Mouse (Mus musculus) WW6 (cell line): ENCODE measurements at regions not wholly inside any gene's neighbourhood (a gene's known extent, or its start where the extent isn't known, plus 50 kb on each side); places are given as distances from the start of the nearest gene placed in this dataset.

Source experiments
- DNase-seq: peaks from one replicate; pipeline ENCODE4 v3.0.0-alpha.2; 2013; ENCODE audit warnings: low read depth, low spot score

GRCm38 (mm10) chr8:103270035-103270434, 484.6 kb upstream of the Cdh11 start:
- DNase-seq: no peak

- DNase-seq: no peak
Observed at GRCm38 (mm10) chr8:103270815-103271553, 485.5 kb upstream of the Cdh11 start.

- no peak for DNase-seq
Observed at GRCm38 (mm10) chr8:103272305-103273079, 487.1 kb upstream of the Cdh11 start.

GRCm38 (mm10) chr8:103273476-103273875, 488.0 kb upstream of the Cdh11 start:
- DNase-seq: no peak

GRCm38 (mm10) chr8:103281801-103282200, 496.4 kb upstream of the Cdh11 start:
- no peak for DNase-seq

GRCm38 (mm10) chr8:103288561-103288974, 503.1 kb upstream of the Cdh11 start:
- no peak for DNase-seq

- DNase-seq: no peak
Observed at GRCm38 (mm10) chr8:103292896-103293295, 507.5 kb upstream of the Cdh11 start.

GRCm38 (mm10) chr8:103306476-103307183, 521.2 kb upstream of the Cdh11 start:
- no peak for DNase-seq

- no peak for DNase-seq
Observed at GRCm38 (mm10) chr8:103313576-103313975, 528.1 kb upstream of the Cdh11 start.

- DNase-seq: no peak
Observed at GRCm38 (mm10) chr8:103314279-103315022, 529.0 kb upstream of the Cdh11 start.

GRCm38 (mm10) chr8:103315742-103316141, 530.3 kb upstream of the Cdh11 start:
- no peak for DNase-seq

GRCm38 (mm10) chr8:103316691-103317091, 531.2 kb upstream of the Cdh11 start:
- no peak for DNase-seq

- no peak for DNase-seq
Observed at GRCm38 (mm10) chr8:103317149-103317725, 531.8 kb upstream of the Cdh11 start.

- DNase-seq: no peak
Observed at GRCm38 (mm10) chr8:103324016-103324665, 538.7 kb upstream of the Cdh11 start.

GRCm38 (mm10) chr8:103331415-103331814, 546.0 kb upstream of the Cdh11 start:
- DNase-seq: no peak

- no peak for DNase-seq
Observed at GRCm38 (mm10) chr8:103337314-103337713, 551.9 kb upstream of the Cdh11 start.

GRCm38 (mm10) chr8:103339042-103339441, 553.6 kb upstream of the Cdh11 start:
- no peak for DNase-seq

GRCm38 (mm10) chr8:103339951-103340350, 554.5 kb upstream of the Cdh11 start:
- DNase-seq: no peak

GRCm38 (mm10) chr8:103343891-103344290, 558.4 kb upstream of the Cdh11 start:
- no peak for DNase-seq

- no peak for DNase-seq
Observed at GRCm38 (mm10) chr8:103344871-103345270, 559.4 kb upstream of the Cdh11 start.
